Mouse (Mus musculus) telencephalon, adult 2 months (tissue): ENCODE data around the gene Hoxd11.

Experiments
- DNase-seq: peaks from one replicate; pipeline ENCODE4 v3.0.0-alpha.2; 2011; ENCODE audit warnings: low read depth, low spot score

Gene Hoxd11

DNA sequence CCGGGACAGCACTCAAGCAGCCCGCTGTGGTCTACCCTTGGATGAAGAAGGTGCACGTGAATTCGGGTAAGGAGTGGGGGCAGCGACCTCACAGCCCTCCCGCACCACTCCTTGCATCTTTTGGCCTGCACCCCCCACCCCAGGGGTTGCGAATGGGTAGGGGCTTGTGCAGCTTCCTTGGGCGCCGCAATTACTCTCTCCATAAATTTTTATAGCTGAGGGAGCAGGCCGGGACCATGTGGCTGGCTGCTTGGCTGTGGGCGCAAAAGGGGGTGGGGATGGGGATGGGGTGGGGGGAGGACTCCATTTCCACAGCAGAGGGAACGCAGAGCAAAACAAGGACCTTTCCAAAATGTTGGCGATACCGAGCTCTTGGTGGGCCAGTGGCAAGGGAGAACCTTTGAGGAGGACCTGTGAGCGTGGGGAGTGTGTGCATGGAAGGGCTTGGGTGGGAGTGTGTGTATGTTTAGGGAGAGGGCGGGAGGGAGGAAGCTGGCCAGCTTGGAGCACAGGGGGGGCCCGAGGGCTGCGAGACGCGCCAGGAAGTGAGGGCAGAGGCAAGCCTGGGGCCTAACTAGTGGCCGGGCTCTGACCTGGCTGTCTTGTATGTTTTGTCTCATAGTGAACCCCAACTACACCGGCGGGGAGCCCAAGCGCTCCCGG is 48.4 kb downstream of the Hoxd11 start:
- DNase-seq = no peak

DNA sequence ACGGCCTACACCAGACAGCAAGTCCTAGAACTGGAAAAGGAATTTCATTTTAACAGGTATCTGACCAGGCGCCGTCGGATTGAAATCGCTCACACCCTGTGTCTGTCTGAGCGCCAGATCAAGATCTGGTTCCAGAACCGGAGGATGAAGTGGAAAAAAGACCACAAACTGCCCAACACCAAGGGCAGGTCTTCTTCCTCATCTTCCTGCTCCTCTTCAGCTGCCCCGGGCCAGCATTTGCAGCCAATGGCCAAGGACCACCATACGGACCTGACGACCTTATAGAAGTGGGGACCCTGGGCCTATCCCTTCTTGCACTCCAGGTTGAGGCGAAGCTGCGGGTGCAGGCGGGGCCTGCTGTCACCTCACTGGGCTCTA is 48.9 kb downstream of the Hoxd11 start:
- DNase-seq = no peak

DNA sequence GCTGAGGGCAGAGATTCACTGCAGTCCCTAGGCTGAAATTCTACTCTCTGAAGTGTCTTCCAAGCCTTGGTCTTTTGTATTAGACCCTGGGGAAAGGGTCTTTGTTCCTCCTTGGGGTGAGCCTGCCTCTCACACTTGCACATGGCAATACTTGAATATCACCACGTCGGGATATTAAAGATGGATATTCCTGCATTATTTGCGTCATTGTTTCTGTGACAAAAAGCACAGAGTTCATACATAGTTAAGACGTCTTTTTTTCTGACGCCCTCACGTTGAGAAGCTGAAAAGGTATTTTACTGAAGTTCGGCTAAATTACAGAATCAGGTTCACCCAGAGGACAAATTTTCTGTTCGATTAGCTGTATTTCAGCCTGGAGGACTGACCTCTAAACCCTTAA is 51.0 kb downstream of the Hoxd11 start:
- no peak for DNase-seq

DNA sequence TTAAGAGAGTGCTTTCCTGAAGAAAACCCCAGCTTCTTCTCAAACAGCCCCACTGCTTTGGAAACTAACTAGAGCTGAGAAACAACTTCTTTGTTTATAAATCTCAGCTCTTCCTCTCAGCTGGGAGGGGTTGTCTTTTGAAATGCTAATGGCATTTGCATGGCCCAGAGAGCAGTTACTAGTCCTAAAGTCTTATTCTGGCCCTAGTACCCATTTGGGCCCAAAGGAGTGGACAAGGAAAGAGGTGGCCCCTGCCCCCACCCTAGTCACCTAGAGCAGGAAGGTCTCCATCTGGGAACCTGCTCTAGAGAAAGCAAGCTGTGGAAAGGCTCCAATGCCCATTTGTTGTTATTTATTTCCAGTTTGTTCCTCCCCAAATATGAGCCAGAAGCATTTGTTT is 51.7 kb downstream of the Hoxd11 start:
- no peak for DNase-seq

DNA sequence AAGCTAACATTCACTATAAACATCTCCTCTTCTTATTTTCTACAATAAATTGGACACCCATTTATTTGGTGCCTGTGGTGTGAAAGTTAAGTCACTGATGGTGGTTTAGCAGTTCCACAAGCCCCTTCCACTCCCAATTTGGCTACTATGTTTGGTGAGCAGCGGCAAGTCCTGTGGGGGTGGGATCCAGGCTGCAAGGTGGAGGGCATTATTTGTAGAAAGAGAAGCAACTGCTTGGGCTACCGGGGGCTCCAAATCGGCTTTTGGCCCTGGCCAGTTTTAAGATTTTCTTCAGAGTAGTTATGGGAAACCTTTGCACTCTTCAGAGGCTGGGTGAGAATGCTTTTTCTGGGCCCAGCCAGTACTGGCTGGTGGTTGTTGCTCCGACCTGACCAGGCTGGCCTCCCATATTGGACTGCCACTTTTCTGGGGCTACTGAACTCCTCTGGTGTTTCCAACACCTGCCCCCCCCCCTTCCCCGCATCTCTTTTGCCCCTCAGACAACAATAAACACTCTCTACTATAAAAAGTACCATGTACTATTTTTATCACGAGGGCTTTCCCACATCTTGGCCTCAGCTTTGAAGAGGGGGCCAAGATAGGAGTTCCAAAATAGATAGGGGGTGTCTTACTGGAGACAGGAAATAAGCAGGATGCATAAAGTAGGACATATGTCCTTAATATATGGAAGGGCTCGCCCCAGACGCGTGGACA is 52.6 kb downstream of the Hoxd11 start:
- no peak for DNase-seq

DNA sequence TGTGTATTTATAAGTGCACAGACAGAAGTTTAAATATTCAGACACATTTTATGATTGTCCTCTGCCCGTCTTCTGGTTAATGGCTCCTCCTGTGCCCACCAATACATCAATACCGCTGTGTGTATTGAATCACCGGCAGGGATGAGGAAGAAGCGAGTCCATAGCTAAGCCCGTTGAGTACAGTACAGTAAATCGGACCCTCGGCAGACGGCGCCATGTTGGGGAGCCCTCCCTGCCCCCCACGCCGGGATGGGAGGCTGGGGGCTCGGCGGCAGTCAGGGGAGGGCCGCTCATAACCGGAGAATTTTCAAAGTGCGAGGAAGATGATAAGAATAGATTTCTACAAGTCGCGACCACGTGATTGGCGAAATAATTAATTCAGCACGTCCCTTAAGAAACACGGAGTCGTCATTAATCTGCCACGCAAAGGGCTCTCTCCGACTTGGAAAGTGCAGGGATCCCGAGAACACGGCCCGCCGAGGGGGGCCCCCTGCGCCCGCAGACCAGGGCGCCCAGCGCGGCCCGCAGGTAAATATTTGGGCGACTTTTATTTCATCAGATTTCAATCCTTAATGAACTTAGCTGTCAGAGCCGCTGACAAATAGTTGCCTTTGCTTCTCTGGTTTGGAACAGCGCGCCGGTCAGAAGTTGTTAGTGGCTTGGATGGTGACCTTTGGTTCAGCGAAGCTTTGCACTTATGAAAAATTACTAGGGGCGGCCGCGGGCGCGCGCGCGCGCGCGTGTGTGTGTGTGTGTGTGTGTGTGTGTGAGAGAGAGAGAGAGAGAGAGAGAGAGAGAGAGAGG is 53.4 kb downstream of the Hoxd11 start:
- DNase-seq = no peak

DNA sequence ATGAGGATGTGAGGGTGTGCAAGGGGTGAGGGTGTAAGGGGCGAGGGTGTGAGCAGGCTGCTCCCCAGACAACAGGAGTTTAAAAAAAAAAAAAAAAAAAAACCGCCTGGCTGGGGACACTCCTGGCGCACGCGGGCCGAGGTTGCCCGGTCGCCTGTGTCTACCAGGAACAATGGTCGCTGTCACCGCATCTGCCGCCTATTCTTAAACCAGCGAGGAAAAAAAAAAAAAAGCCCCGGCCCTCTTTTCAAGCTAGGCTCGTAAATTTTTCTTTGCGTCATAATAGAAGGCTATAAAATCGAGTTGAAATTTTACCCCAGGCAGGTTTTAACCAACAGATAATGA is 53.9 kb downstream of the Hoxd11 start:
- no peak for DNase-seq

DNA sequence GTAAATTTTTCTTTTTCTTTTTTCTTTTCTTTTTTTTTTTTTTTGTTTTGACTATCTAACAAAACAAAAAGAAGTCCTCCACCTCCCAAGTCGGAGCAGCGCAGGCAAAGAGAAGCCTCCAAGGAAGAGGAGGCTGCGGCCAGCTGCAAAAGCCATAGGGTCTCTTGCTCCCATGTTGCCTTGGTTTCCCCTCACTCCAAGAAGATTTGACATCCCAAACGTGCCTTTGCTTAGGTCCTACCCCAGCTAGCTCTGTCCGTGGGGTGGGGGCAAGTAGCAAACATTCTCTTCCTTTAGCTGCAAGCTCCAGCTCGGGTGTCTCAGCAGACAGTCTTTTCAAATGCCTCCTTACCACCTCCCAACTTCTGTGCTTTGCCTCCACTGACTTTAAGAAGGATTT is 54.4 kb downstream of the Hoxd11 start:
- no peak for DNase-seq

DNA sequence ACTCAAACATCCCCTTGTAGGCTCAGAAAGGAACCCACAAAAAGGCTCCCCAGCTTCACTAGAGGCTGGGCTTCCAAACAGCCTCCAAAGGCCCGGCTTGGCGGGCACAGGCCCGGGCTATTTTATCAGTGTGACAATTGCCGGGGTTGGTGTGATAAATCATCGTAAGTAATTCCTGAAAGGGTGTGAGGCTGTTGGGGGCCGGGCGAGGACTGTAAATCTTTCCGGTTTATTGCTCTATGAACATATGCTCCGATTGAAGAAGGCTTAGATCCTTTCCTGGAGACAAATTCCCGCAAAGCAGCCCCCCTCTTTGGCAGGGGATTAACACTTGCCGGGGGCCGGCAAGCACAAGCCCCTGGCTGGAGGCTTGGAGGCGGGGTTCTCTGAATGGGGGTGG is 55.1 kb downstream of the Hoxd11 start:
- DNase-seq = no peak

DNA sequence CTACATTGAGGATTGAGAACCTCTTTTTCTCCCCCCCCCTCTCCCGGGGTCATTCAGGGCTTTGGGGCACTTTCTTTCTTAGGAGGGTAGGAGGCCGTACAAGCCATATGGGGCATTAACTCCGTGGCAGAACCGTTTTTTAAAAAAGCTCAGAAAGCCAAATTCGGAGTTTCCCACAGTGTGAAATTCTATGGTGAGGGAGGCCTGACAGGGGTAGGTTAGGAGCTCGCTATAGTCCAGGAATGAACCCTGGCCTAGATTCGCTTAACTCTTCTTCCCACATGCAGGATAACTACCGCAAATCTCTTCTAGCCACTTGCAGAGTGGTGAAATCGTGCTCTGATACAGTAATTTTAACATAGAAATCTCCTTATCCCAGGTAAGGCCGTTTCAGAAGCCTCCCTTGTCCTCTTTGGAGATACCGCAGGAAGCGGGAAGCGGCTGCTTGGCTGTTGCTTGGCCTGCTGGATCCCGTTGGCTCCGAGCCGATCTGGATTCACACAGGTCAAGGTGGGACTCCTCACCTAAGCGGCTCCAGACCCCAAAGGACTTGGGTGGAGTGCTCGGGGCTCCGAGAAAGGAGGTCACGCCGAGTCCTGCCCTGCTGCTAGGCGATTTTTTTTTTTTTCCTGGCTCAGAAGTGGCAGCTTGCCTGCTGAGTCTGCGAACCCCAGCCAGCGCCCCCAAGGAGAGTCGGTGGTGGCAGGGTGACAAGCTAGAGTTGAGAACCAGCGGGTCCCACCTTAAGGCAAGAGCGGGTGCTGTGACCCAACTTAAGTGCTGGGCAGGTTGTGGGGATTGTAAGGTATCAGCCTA is 55.8 kb downstream of the Hoxd11 start:
- no peak for DNase-seq

DNA sequence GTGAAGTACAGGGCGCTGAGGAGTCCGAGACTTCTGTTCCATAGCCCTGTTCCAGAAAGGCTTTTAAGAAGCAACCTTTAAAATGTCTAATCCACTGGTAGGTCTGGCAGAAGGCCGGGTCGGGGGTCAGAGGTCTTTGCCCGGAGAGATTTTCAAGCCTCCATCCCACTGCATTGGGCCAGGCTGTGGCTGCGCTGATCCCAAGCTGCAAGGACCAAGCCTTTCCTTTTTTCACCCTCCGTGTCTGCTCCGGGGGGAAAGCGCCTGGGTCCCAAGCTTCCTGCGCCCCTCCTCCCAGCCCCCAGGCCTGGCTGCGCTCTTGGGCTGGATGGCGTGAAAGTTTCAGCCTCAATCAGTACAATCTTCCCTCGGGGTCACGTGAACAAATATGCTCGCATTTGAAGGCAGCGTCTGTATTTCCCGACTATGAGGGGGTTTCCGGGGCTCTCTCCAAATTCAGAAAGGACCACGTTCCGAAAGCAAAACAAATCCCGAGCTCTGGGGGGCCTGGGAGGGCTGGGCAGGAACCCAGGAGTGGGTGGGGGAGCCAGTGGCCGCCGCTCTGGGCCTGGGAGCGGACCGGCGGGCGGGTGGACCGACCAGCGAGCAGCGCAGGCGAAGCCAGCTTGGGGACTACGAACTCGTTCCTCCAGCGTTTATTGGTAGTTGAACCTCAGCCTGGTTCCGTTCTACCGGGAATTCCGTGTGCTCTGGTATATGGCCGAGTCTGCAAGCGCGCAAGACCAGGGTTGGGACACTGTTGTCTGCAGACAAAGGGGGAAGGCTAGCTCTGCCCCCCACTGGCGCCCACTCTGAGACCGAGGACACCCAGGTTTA is 56.7 kb downstream of the Hoxd11 start:
- no peak for DNase-seq
